Mouse (Mus musculus): ENCODE results near the gene Adrm1. TPM values are rescaled to one million over a fixed set of nuclear protein-coding genes. Genes with fewer than 3 reads are reported as not detected.

Adrm1 gene
- polyA plus RNA-seq, 1 experiment from 2014 or later, result 264 TPM

DNA sequence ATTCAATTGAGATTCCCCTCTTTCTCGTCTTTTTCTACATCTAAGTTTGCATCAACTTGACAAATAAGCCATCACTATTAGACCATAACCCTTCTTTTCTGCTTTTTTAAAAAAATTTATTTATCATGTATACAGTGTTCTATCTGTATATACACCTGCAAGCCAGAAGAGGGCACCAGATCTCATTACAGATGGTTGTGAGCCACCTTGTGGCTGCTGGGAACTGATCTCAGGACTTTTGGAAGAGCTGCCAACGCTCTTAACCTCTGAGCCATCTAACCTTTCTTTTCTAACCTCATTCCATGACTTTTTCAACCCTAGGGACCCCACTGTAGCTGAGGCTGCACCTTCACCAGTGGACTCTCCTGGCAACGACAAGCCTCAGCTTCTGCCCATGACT, 41.0 kb downstream of the Adrm1 start:
- DNase-seq (ENCODE audit: low spot score), result no peak
- 90% methylated on average over 3 of the region's 3 CpGs for WGBS
- H3K36me3 ChIP-seq (replicated peaks), result peaks cover 16% of the 10 kb centered on the region; the same call in 1 of the 2 replicates
- peaks cover 31% of the 10 kb centered on the region for H3K4me1 ChIP-seq
- no peak overlapping the region for H3K4me3 ChIP-seq
- no peaks in the 10 kb centered on the region; the same call in 1 of the 2 replicates for H3K9me3 ChIP-seq
- H3K27ac ChIP-seq (replicated peaks), result no peak overlapping the region
- no peaks in the 10 kb centered on the region for H3K27me3 ChIP-seq (replicated peaks; ENCODE audit: low read depth, poor library complexity, severe bottlenecking)

DNA sequence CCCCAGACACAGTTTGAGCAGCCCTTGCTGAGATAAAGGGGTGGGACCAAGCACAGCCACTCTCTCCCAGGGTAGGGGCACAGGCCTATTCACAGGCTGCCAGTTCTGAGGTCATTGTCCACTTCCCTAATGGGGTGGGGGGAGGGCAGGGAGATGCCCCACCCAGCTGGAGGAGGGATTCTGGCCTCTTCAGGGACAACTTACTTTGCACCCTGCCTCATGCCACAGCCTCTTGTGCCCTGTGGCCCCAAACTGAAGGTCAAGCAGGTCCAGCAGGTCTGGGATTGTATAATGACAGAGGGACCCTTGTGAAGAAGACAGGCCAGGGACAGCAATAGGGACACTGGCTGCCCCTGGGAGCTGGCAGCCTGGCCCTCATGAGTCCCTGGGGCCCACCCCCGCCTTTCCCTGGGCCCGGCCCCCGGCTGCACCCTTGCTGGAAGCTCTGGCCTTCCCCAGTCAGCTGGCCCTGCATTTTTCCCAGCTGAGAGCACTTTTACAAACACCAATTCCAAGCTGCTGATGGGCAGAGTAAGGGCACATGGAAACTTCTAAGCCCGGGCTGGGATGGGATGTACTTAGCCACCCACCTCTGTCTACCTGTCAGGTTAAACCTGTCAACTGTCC, 43.2 kb downstream of the Adrm1 start:
- WGBS, result 76% methylated on average over 4 of the region's 4 CpGs
- Histone ChIP-seq H3K27ac (replicated peaks) (peak overlapping the region; percentile 48), H3K36me3 (replicated peaks) (peaks cover 18% of the 10 kb centered on the region; the same call in 1 of the 2 replicates), H3K9me3 (no peaks in the 10 kb centered on the region; the same call in 1 of the 2 replicates), H3K27me3 (replicated peaks; ENCODE audit: low read depth, poor library complexity, severe bottlenecking) (no peaks in the 10 kb centered on the region), H3K4me1 (peaks cover 50% of the 10 kb centered on the region), H3K4me3 (no peak overlapping the region)
- DNase-seq (ENCODE audit: low spot score), result no peak

DNA sequence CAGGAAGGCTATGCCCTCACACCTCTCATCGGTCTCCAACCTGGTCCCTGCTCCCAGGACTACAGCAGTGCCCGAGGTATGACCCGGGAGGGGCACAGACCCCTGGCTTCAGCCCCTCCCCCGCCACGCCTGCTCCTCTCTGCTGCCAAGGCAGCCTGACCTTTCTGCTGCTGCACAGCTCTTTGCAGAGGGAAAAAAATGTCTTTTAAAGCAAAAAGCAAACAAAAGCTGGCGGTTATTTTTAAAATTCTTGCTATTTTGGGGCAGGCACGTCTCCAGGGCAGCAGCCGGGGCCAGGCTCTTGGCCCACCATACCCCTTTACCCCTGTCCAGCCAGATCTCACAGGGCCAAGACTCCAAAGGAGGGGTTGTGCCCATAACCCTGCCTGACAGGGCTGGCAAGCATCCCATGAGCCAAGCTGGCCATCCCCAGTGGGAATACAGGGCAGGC, 43.8 kb downstream of the Adrm1 start:
- DNase-seq (ENCODE audit: low spot score), result no peak
- H3K9me3 ChIP-seq, result no peaks in the 10 kb centered on the region; the same call in 1 of the 2 replicates
- peak overlapping the region; percentile 48; the same call in 1 of the 2 replicates for H3K27ac ChIP-seq (replicated peaks)
- H3K4me1 ChIP-seq, result peaks cover 56% of the 10 kb centered on the region
- WGBS, result 79% methylated on average over 8 of the region's 8 CpGs
- no peaks in the 10 kb centered on the region for H3K27me3 ChIP-seq (replicated peaks; ENCODE audit: low read depth, poor library complexity, severe bottlenecking)
- H3K4me3 ChIP-seq, result no peak overlapping the region
- peaks cover 18% of the 10 kb centered on the region; the same call in 1 of the 2 replicates for H3K36me3 ChIP-seq (replicated peaks)

DNA sequence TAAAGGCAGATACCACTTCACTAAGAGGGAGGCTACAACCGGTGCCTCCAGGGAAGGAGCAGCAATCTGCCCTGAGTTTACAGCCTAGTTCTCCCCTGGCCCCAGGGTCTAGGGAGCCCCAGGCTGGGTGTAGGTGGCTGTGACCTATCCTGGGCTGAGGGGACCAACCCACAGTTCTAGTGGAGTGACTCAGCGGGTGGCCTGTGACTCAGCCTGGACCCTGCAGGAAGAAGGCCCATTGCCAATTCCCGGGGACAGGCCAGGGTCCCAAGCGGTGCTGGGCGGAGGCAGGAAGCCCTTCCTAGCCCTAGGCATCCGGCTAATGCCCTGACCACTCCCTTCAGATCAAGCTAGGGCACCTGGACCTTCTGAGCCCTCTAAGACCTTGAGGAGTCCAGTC, 44.7 kb downstream of the Adrm1 start:
- Histone ChIP-seq H3K4me1 (peaks cover 61% of the 10 kb centered on the region), H3K4me3 (no peak overlapping the region), H3K36me3 (replicated peaks) (peaks cover 19% of the 10 kb centered on the region), H3K27me3 (replicated peaks; ENCODE audit: low read depth, poor library complexity, severe bottlenecking) (no peaks in the 10 kb centered on the region), H3K9me3 (no peaks in the 10 kb centered on the region; the same call in 1 of the 2 replicates), H3K27ac (replicated peaks) (peak overlapping the region; percentile 12; the same call in 1 of the 2 replicates)
- WGBS, result 72% methylated on average over 6 of the region's 6 CpGs
- DNase-seq (ENCODE audit: low spot score), result no peak

DNA sequence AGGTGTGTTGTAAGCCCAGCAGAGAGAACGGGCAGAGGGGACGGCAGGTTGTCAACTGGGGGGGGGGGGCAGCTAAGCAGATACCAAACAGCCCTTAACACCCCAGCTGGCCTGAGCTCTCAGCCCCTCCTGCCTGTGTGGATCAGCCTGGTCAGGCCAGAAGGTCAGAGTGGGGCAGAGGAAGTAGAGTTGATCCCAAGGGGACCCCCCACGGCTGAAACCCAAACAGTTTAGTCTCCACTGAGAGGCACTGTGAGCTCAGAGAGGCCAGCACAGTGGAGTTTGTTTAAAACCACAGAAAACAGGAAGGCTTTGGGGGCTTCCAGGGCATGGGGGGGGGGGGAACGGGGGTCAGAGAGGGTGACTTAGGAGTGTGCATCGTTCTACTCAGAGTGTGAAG, 45.6 kb downstream of the Adrm1 start:
- Histone ChIP-seq H3K4me3 (peak overlapping the region; percentile 13; the same call in 1 of the 2 replicates), H3K4me1 (peaks cover 67% of the 10 kb centered on the region), H3K36me3 (replicated peaks) (peaks cover 22% of the 10 kb centered on the region), H3K9me3 (no peaks in the 10 kb centered on the region; the same call in 1 of the 2 replicates), H3K27ac (replicated peaks) (peak overlapping the region; percentile 75; the same call in 1 of the 2 replicates), H3K27me3 (replicated peaks; ENCODE audit: low read depth, poor library complexity, severe bottlenecking) (no peaks in the 10 kb centered on the region)
- WGBS, result 50% methylated on average over 5 of the region's 5 CpGs
- no peak for DNase-seq (ENCODE audit: low spot score)

DNA sequence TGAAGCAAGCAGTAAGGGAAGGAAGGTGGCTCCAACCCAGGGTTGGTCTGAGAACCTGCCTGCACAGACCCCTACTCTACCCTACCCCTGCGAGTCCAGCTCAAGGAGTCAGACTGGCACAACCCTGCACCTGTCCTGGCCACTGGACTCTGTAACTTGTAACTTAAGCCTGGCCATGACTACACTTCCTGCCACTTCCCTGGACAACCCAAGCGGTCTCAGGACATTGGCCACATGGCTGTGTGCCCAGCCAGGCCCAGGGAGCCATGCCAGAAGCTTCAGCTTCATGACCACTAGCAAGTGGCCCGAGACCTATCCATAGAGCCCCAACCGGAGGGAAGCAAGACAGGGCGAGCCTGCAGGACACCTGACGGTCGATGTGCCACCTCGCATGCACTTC, 46.3 kb downstream of the Adrm1 start:
- Histone ChIP-seq H3K9me3 (no peaks in the 10 kb centered on the region), H3K4me3 (no peak overlapping the region), H3K4me1 (peaks cover 74% of the 10 kb centered on the region), H3K27ac (replicated peaks) (peak overlapping the region; percentile 75), H3K27me3 (replicated peaks; ENCODE audit: low read depth, poor library complexity, severe bottlenecking) (peaks cover 6% of the 10 kb centered on the region), H3K36me3 (replicated peaks) (peaks cover 22% of the 10 kb centered on the region)
- DNase-seq (ENCODE audit: low spot score), result no peak
- WGBS, result 89% methylated on average over 8 of the region's 8 CpGs

DNA sequence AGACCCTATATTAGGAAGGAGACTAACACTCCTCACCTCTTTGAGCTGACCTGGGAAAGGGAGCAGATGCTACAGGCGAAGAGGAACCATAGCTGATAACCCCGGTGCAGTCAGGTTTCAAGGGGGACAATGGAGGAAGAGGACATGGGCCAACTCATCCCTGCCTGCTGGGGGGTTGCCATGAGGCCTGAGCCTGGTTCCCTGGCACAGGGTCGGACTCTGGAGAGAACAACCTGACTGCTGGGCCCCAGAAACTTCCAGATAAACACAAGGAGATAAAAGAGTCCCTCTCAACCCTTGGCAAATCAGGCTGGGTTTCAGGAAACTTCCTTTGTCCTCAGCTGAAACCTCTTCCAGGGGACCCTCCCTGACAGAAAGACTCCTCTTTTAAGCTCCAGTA, 47.0 kb downstream of the Adrm1 start:
- 80% methylated on average over 3 of the region's 3 CpGs for WGBS
- Histone ChIP-seq H3K4me3 (no peak overlapping the region), H3K4me1 (peaks cover 80% of the 10 kb centered on the region), H3K9me3 (no peaks in the 10 kb centered on the region), H3K36me3 (replicated peaks) (peaks cover 17% of the 10 kb centered on the region; the same call in 1 of the 2 replicates), H3K27ac (replicated peaks) (peak overlapping the region; percentile 75), H3K27me3 (replicated peaks; ENCODE audit: low read depth, poor library complexity, severe bottlenecking) (peaks cover 13% of the 10 kb centered on the region)
- no peak for DNase-seq (ENCODE audit: low spot score)

DNA sequence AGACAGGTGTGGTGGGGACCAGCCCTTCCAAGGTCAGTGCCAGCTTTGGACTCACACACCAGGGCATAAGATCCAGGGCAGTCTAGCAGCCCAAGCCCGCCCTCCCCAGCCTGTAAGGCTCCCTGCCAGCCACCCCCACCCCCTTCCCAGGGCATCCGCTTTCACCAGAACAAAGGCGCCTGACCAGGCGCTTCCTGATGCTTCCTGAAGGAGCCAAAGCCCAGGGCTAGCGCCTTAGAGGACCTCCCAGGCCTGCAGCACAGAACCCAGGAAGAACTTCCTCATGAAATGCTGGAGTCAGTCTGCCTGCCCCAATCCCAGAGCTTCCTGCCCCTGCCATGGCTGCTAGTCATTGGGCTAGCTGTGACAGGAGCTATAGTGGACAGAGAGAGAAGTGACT, 47.4 kb downstream of the Adrm1 start:
- Histone ChIP-seq H3K4me1 (peaks cover 84% of the 10 kb centered on the region), H3K9me3 (no peaks in the 10 kb centered on the region), H3K36me3 (replicated peaks) (peaks cover 14% of the 10 kb centered on the region; the same call in 1 of the 2 replicates), H3K4me3 (no peak overlapping the region), H3K27me3 (replicated peaks; ENCODE audit: low read depth, poor library complexity, severe bottlenecking) (peaks cover 17% of the 10 kb centered on the region), H3K27ac (replicated peaks) (peak overlapping the region; percentile 75)
- 27% methylated on average over 5 of the region's 5 CpGs for WGBS
- DNase-seq (ENCODE audit: low spot score), result no peak

DNA sequence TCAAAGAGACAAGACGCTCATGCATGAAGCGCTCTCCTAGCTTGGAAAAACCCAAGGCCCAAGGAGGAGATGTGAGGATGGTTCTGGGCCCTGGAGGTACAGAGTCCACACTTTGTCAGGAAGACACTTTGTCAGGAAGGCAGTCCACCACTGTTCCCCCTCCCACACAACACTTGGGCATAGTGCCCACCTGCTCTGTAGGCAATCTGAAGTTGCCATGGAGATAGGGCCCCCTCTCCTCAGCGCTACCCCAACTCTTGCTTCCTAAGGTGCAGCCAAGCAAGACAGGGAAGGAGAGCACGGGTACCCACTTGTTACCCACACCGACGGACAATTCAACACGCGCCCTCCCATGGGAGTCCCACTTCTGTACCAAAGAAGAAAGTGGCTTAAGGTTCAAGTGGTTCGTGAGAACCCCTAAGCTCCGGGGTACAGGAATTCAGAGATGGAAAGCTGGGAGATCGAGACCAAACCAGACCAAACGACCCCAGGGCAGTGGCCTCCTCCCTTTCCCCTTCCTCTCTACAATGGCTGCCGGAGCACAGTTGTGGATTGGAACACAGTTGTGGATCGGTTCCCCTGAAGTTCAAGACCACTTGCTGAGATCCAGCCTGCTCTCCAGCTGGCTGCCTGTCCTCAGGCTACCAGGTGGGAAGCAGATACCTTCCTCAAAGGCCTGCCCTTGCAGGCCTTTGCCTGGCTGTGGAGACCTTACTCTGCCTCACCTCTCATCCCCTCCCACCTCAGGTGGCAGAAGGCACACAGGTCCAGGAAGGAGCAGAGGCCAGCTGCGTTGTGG, 48.1 kb downstream of the Adrm1 start:
- 82% methylated on average over 15 of the region's 15 CpGs for WGBS
- Histone ChIP-seq H3K4me3 (no peak overlapping the region), H3K27me3 (replicated peaks; ENCODE audit: low read depth, poor library complexity, severe bottlenecking) (peaks cover 24% of the 10 kb centered on the region), H3K27ac (replicated peaks) (peak overlapping the region; percentile 75), H3K4me1 (peaks cover 83% of the 10 kb centered on the region), H3K36me3 (replicated peaks) (peaks cover 9% of the 10 kb centered on the region; the same call in 1 of the 2 replicates), H3K9me3 (no peaks in the 10 kb centered on the region)
- DNase-seq (ENCODE audit: low spot score), result no peak

DNA sequence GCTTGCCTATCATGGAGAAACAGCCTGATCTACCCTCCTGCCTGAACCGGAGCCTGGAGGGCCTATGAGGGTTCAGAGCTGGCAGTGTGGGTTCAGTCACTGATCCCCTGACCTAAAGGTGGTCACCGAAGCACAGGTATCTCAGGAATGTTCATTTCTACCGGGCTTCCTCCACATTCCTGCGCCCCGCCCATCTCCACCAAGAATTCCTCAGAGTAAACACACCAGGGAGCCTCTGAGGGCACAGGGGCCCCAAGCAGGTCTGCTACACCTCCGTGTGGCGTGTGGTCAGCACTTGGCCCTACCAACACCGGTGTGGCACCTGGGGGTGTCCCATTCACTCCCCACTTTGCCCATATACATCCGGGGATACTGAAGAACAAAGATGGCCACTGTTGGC, 48.9 kb downstream of the Adrm1 start:
- Histone ChIP-seq H3K9me3 (no peaks in the 10 kb centered on the region), H3K27me3 (replicated peaks; ENCODE audit: low read depth, poor library complexity, severe bottlenecking) (peaks cover 32% of the 10 kb centered on the region), H3K4me1 (peaks cover 83% of the 10 kb centered on the region), H3K4me3 (no peak overlapping the region), H3K27ac (replicated peaks) (peak overlapping the region; percentile 75; the same call in 1 of the 2 replicates), H3K36me3 (replicated peaks) (peaks cover 7% of the 10 kb centered on the region; the same call in 1 of the 2 replicates)
- DNase-seq (ENCODE audit: low spot score), result no peak
- WGBS, result 70% methylated on average over 9 of the region's 9 CpGs

DNA sequence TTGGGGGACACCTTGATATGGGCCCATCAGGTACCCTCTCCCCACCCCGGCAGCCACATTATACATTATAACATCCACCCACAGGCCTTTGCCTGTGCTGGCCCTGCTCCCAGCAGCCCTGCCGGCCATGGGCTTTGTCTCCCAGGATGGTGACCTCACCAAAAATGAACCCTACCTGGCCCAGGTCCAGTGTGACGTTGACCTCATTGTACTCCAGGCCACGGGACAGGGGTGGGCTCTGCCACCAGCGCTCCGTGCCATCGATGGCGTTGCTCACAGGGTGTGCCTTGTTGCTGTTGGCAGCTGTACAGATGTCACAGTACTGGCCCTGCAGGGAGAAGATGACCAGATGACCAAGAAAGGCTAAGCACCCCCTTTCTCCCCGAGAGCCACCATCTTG, 49.8 kb downstream of the Adrm1 start:
- Histone ChIP-seq H3K27ac (replicated peaks) (no peak overlapping the region), H3K4me3 (no peak overlapping the region), H3K36me3 (replicated peaks) (peaks cover 7% of the 10 kb centered on the region; the same call in 1 of the 2 replicates), H3K27me3 (replicated peaks; ENCODE audit: low read depth, poor library complexity, severe bottlenecking) (peaks cover 41% of the 10 kb centered on the region), H3K4me1 (peaks cover 83% of the 10 kb centered on the region), H3K9me3 (no peaks in the 10 kb centered on the region)
- WGBS, result 91% methylated on average over 9 of the region's 9 CpGs
- no peak for DNase-seq (ENCODE audit: low spot score)

DNA sequence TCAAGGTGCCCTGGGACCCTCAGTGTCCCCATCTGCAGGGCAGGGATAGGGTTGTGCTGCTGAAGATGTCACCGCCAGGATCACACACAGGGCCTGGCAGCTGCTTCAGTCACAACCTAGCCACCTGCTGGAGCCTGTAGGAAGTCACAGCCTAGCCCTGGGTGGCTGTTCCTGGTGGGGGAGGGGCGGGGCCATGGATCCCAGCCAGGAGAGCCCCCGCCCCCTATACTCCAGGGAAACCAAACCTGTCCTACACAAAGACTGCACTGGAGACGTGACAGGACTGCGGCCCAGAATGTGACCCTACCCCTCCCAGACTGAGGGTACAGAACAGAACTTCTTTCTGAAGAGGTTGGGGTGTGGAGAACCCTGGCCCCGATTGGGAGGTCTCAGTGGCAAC, 51.0 kb downstream of the Adrm1 start:
- 9% methylated on average over 6 of the region's 6 CpGs for WGBS
- peak overlapping the region; percentile 16; the same call in 1 of the 2 replicates for H3K27ac ChIP-seq (replicated peaks)
- peak overlapping the region; percentile 80; the same call in 1 of the 2 replicates for H3K4me3 ChIP-seq
- peaks cover 7% of the 10 kb centered on the region; the same call in 1 of the 2 replicates for H3K36me3 ChIP-seq (replicated peaks)
- H3K4me1 ChIP-seq, result peaks cover 87% of the 10 kb centered on the region
- no peaks in the 10 kb centered on the region for H3K9me3 ChIP-seq
- DNase-seq (ENCODE audit: low spot score), result peak; percentile 70
- H3K27me3 ChIP-seq (replicated peaks; ENCODE audit: low read depth, poor library complexity, severe bottlenecking), result peaks cover 53% of the 10 kb centered on the region

Data from embryonic facial prominence, embryonic 10.5 days (tissue).